Mouse (Mus musculus): Measurements from ENCODE around the gene Acy3.

- TF ChIP-seq CTCF (IDR thresholded peaks at IDR 0.05 in 2 of 3, conservative IDR thresholded peaks at IDR 0.05 in 1 of 3; ENCODE audit: control insufficient read depth in 1 of 3, insufficient read depth in 1 of 3, low read depth in 2 of 3, low read length in 3 of 3, poor library complexity in 1 of 3, severe bottlenecking in 1 of 3) = no peak
- no peak for TF ChIP-seq POLR2A (IDR thresholded peaks at IDR 0.05; ENCODE audit: control insufficient read depth in 1 of 2, insufficient read depth in 1 of 2, low read depth in 1 of 2, low read length in 2 of 2, poor library complexity in 1 of 2)
- no peak for TF ChIP-seq EP300 (IDR thresholded peaks at IDR 0.05; ENCODE audit: low read depth in 1 of 2, low read length in 2 of 2)
- no peak for TF ChIP-seq SMC3 (IDR thresholded peaks at IDR 0.05; ENCODE audit: low read depth, low read length)
These were observed 38.6 kb upstream of the Acy3 start for GRCm38 (mm10) chr19:3947813-3948212.

All from MEL (cell line).